Mouse (Mus musculus) neutrophil, adult 5-6 weeks (primary cell): ENCODE measurements around the gene Phb. TPM values are rescaled to one million over a fixed set of nuclear protein-coding genes. Genes with fewer than 3 reads are reported as not detected.

ENCODE experiments used
- ATAC-seq: fragments of 151-379, 151-347 bp; 2 replicates; pipeline ENCODE4 v1.8.0; 2017; ENCODE audit warnings: mild to moderate bottlenecking, moderate TSS enrichment; ENCODE audit not compliant: insufficient number of reproducible peaks, poor library complexity, low FRiP score, severe bottlenecking; ENCODE audit errors: extremely low read depth
- total RNA-seq: library from RNA; stranded (forward); fragments of 200-1000 nt; gene quantifications from 2 replicates; pipeline ENCODE4 v1.2.3, GENCODE M21; 2017

Gene Phb
- total RNA-seq, 1 experiment from 2014 or later: 21.9 TPM

DNA sequence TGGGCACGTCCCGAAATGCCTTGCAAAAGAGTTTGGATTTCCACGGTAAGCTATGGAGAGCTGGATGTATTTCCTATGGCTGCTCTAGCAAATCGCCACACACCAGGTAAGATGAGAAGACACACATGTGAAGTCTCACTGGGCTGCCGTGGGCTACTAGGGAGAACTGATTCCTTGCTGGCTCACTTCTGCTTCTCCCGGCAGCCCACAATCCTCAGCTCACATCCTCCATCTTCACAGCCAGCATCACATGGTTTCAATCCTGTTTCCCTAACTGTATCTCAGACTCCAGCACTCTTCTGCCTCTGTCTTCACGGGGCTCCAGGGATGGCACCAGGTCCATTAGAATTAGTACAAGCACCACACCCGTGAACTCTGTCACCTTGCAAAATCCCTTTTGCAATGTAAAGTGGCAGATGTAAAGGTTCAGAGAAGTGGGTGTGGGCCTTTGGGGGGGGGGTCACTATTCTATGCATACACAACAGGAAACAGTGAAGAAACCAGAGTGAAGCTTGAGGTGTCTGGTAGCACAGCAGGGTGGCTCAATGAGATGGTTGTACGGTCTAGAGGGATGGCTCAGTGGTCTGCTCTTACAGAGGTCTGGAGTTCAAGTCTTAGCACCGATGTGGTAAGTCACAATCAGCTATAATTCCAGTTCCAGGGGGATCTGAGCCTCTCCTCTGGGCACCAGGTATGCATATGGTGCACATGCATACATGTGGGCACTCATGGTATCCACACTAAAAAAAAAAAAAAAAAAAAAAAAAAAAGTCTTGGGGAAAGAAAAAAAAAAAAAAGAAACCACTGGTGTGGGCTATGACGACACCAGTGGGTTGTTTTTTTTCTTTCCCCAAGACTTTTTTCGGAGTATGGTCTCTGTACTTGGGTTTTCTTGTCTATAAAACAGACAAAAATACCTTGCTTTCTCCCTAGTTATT is 37.5 kb downstream of the Phb start:
- ATAC-seq: peak; percentile 33; the same call in 1 of the 2 replicates

DNA sequence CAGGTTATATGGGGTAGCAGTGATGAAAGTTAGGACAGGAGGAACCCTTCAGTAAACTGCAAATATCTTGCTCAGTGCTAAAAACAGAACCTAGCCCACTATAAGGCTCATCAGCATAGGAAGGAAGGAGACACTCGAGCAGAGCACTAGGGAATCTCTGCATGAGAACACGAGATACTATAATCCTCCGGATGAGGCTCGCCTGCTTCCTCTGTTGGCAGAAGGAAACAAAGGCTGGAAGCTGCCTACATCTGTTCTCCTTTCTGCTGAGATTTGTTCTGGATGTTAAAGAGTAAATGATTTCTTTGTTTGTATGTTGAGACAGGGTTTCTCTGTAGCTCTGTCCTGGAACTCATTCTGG is 38.2 kb downstream of the Phb start:
- ATAC-seq: no peak

DNA sequence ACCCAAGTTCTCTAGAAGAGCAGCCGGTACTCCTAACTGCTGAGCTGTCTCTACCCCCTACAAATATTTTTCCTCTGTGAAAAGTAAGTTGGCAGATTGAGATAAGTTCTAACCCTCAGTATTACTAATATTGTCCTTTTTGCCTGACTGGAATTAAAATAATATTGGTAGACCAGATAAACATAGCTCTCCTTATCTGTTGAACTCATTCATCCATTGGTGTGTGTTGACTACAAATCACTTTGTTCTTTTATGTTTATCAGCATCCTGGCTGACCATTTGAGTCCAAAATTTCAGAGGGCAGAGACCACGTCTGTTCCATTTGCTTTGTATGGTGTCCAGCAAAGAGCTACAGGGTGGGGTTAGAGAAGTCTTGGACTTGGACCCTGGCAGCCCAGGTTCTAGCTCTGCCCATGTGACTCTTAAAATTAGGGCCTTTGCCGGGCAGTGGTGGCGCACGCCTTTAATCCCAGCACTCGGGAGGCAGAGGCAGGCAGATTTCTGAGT is 42.8 kb downstream of the Phb start:
- ATAC-seq: no peak

DNA sequence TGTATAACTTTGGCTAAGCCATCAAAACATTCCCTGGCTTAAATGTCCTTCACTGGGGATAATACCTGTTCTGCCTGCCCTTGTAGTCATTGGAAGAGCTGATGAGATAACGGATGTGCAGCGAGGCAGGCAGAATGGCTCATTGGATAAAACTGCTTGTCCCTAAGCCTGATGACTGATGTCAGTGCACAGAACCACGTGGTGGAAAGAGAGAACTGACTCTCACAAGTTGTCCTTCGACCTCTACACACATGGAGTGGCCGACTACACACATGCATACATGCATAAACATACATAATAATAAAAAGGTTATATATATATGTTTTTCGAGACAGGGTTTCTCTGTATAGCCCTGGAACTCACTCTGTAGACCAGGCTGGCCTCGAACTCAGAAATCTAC is 43.7 kb downstream of the Phb start:
- ATAC-seq: no peak

DNA sequence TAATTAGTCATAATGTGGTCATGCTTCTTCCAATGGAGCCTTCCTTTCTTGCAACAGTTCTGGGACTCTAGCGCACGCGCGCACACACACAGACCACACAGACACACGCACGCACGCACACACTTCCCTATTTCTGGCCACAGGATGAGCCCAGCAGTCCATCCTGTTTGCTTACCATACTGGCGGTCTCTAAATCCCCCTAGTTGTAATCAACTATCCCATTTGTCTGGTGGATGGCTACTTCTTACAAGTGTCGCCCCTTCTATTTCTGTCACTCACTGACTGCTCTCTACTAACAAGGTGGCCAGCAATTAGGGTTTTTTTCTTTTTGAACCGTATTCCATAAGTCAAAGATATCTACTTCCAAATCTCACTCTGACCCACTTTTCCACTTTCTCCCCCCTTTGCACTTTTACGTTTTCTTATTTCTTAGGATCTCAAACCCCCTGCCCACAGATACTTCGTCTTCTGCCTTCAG is 45.4 kb downstream of the Phb start:
- peak; percentile 51 for ATAC-seq

DNA sequence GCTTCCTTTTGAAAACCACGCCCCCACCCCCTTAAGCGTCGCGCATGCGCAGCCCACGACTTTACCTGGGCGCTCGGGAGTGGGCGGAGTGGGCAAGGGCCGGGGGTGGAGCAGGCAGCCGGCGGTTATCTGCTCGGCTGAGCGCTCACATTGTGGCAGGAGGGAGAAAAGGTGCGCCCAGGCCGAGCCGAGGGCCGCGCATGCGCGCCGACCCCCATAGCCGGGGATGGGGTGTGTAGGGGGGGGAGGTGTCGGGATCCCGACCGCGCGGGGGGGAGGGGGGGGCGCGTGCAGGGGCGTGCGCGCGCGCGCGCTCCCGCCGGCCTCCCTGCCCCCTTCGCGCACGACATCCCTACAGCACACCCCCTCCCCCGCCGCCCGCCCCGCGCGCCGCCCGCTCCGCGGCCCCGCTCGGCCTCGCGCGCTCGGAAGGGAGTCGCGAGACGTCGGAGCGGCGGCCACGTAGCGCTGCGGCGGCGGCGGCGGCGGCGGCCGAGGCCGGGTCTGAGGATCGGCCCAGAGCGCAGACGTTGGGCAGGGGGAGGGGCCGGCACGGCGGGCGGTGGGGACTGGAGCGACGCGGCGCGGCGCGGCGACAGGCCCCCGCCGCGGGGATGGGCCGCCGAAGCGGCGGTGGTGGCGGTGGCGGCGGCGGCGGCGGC is 45.9 kb downstream of the Phb start, which contains the start of gene Zfp652:
Gene Zfp652, plus strand, starts transcription at position 111 of the 662 bp plus-strand sequence.
- peak; percentile 86 for ATAC-seq

DNA sequence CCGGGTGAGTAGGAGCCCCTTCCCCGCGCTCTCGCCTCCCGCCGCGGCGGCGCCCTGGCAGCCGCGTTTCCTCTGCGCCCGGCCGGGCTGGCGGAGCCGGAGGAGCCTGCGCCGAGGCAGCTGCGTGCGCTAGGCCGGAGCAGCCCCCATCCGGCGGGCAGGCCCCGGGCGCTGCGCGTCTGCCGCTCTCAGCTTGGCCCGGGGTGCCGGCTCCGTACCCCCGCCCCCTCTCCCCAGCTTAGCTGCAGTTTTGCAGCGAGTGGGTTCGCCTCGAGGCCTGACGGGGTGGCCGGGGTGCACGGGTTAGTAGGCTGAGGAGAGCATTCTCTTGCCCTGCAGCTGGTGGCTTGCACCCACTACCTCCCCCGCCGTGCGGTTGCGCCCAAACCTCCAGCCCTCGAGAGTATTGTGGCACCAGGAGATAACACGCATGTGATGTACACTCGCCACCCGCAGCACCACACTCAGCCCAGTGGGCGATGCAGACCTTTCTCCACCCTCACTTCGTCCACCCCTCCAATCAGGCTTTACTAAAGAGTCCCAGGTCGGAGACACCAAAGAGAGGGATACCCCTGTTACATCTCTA is 46.6 kb downstream of the Phb start:
- ATAC-seq: peak; percentile 14; the same call in 1 of the 2 replicates

DNA sequence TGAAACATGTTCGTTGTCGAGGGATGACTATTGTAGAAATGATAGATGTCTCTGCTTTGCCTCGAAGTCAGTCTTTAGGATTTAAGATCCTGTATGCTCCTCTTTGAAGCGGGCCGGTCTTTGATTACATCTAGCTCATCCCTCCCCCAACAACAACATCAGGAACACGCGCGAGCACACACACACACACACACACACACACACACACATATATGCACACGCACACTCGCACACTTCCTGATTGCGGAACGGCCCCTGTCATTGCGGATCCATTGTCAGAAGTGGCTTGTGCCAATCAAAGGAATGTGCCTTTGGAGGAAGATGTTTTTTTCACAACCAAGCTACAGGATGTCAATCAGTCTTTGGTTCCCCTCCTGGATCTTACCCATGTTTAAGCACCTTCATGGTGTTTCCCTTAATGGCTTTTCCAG is 47.1 kb downstream of the Phb start:
- peak; percentile 28 for ATAC-seq

DNA sequence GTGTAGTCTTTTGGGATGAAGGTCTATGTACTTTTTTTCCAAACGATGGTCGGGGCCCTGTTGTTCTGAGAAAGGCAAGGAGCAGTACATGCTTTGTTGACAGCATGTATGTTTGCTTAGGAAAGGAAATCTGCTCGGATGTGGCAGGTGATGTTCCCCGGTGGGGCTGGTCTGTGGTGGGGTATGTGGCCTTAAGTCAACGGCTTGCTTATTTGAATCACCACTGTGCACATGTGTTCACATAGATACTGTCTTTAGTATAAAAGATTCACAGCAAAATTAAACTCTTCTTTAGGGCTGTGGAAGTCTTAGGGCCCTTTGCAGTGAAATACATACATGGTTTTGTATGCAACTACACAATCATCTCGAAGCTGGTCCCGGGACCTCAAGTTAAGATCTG is 47.7 kb downstream of the Phb start:
- no peak for ATAC-seq

DNA sequence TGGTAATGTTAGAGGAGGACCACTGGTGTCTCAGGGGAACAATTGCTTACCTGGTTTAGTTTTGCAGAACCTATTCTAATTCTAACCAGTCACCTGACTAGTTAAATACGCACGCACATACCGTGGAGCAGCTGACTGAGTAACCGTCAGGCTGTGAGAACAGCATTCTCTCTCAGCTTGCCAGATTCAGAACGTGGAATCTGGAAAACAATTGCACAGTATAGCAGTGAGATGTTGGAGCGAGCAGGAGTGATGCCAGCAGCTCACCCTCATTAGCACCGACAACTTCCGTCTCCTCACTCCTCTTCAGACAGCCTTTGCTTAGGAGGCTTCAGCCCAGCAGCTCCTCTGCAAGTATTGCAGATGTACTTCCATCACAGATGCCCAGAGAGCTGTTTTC is 49.4 kb downstream of the Phb start:
- no peak for ATAC-seq

DNA sequence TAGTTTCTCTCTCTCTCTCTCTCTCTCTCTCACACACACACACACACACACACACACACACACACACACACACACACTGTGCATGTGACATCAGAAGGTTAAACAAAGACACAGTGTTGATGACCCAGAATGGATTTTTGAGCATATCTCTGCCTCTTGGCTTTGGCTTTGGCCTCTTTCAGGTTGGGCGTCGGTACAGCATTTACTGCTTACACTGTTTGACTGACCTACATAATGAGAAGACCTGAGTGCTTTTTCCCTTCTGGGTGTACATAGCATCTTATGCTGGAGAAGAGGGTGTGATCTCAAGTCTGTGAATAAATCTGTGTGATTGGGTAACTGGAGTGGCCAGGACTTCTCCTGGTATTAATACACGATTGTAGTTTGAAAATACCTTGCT is 52.6 kb downstream of the Phb start:
- no peak for ATAC-seq

DNA sequence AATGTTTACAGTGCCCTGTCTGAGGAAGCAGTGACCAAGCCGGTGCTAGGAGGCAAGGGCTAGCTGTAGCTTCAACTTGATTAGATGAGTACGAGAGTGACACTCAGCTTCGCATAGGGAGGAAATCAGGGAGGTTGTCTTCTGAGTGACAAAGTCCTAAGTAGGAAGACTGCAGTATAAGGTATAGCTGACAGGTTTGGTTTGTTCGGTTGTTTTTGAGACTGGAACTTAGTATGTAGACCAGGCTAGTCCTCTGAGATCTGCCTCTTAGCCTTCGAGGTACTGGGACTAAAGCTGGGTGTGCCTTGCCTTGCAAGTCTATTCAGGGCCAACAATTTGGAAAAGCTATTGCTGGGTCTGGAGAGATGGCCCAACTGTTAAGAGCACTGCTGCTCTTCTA is 56.5 kb downstream of the Phb start, which contains the start of gene B130006D01Rik:
Gene B130006D01Rik, plus strand, starts transcription at position 301 of the 400 bp plus-strand sequence.
- no peak for ATAC-seq

DNA sequence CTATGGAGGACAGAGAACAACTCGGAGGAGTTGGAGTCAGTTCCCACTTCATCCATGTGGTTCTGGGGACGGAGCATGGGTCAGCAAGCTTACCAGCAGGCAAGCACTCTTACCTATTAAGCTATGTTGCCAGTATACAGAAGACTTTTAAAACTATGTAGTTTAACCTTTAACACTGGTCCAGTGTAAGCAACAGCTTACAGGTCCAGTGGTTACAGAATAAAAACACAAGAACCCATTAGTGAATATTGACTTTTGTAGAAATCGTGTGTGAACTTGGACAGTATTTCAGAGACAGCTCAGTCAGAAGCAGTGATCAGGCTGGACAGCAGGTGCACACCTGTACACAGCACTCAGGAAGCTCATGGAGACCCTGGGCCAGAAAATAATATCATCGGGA is 57.7 kb downstream of the Phb start:
- no peak for ATAC-seq

DNA sequence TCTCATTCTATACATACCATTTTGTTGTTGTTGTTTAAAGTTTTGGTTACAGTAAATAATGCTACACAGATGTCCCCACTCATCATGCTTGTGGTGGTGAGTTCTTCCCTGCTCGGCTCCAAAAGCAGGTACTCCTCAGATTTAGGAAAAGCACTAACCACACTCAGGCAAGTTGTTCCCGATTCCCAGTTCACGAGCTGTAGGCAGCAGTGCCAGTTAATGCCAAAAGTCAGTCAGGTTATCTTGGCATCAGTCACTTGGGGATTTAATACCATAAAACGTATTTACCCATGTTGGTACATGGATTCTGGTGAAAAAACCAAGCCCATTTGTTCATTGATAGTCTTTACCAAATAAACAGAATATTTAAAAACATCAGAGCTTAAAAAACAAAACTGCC is 59.4 kb downstream of the Phb start:
- ATAC-seq: no peak

DNA sequence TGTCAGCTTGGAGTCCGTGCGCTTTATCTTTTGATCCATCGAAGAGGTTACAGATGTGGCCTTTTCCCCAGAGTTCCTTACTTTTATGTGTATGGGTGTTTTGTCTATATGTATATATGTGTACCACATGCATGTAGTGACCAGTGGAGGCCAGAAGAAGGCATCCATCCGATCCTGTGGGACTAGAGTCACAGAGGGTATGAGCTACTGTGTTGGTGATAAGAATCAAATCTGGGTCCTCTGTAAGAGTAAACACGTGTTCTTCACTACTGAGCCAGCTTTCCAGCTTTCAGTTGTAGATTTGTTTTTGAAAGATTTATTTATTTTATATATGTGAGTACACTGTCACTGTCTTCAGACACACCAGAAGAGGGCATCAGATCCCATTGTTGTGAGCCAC is 61.2 kb downstream of the Phb start:
- ATAC-seq: no peak

DNA sequence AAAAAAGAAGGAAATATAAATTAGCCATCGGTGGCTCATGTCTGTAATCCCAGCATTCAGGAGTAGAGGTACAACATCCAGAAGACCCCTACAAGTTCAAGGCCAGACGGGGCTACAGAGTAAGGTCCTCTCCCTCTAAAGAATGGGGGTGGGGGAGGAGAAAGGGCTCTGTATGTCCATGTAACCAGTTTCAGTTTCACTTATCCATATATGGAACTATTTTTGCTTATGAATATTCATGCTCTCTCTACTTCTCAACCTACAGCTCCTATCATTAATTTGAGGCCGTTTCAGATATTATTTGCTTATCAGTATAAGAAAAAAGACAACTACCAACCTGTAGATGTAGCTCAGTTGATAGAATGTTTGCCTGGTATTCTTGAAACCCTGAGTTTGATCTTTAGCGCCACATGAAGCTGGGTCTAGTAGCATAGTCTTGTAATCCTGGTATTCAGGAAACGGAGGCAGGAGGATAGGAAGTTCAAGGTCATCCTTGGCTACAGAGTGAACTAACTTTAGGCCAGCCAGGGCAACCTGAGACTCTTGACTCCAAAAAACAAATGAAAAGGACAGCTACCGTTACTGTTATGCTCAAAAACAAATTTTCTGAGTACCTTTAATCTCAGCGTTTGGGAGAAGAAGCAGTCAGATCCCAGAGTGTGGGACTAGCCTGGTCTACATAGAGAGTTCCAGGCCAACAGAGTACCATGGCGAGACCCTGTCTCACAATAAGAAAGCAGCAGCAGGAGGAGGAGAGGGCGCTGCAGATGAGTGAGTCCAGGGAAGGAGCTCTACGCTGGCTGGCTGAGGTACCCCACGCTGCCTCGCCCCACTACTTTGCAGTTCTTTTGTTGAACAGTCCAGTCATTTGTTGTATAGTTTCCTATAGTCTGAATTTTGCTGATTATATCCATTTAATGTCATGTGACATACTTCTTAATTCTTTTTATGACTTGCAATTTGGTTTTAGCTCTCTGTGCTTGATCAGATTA is 62.5 kb downstream of the Phb start:
- ATAC-seq: 0 out of 2 replicates have a peak, but pooled peaks have one; percentile 23
